Mouse (Mus musculus) neural tube, embryonic 13.5 days (tissue): Measurements from ENCODE around the gene Elp5. TPM values are rescaled to one million over a fixed set of nuclear protein-coding genes. Genes with fewer than 3 reads are reported as not detected.
"Not testable (repeated sequence)": the region's sequence is repeated elsewhere in the genome, so short reads cannot be mapped to it uniquely, and the experiment has no call there.

ENCODE experiments used
- ATAC-seq: fragments of 200-750 bp; cut with Nextera tagmentation; 2 replicates; pipeline ENCODE4 v1.8.0; 2017; ENCODE audit warnings: low read depth, mild to moderate bottlenecking, moderate TSS enrichment, moderate library complexity
- H3K27ac ChIP-seq: fragments of 300-500 bp; sonication (generic); replicated peaks from 2 replicates; pipeline ENCODE4 v1.5.1; 2015; ENCODE audit warnings: moderate library complexity, mild to moderate bottlenecking, inconsistent platforms
- H3K27me3 ChIP-seq: fragments of 300-500 bp; sonication (generic); 2 replicates; pipeline ENCODE4 v1.6.1; 2015; ENCODE audit warnings: mild to moderate bottlenecking, inconsistent platforms
- H3K36me3 ChIP-seq: fragments of 300-500 bp; sonication (generic); 2 replicates; pipeline ENCODE4 v1.6.1; 2015; ENCODE audit warnings: mild to moderate bottlenecking, inconsistent platforms
- H3K4me1 ChIP-seq: fragments of 300-500 bp; sonication (generic); replicated peaks from 2 replicates; pipeline ENCODE4 v1.6.1; 2015; ENCODE audit warnings: inconsistent platforms
- H3K4me2 ChIP-seq: fragments of 300-500 bp; sonication (generic); 2 replicates; pipeline ENCODE4 v1.6.1; 2015; ENCODE audit warnings: inconsistent platforms, mild to moderate bottlenecking, moderate library complexity
- H3K4me3 ChIP-seq: fragments of 300-500 bp; sonication (generic); 2 replicates; pipeline ENCODE4 v1.5.1; 2015; ENCODE audit warnings: mild to moderate bottlenecking, inconsistent platforms
- H3K9ac ChIP-seq: fragments of 300-500 bp; sonication (generic); 2 replicates; pipeline ENCODE4 v1.6.1; 2015; ENCODE audit warnings: moderate library complexity, mild to moderate bottlenecking, inconsistent platforms
- H3K9me3 ChIP-seq: fragments of 300-500 bp; sonication (generic); 2 replicates; pipeline ENCODE4 v1.6.1; 2016; ENCODE audit warnings: inconsistent platforms
- WGBS: fragments of 180-500 bp; shearing (Covaris S2); methylation state at CpG from one replicate; pipeline ENCODE4 v1.1.7; 2015; 5-methylcytosine and 5-hydroxymethylcytosine counted together
- polyA plus RNA-seq: library from polyadenylated mRNA; unstranded; fragments of >200 nt; fragmentation: Nextera tagmentation; extraction: Ambion mirVana; gene quantifications from 2 replicates; pipeline ENCODE4 v1.2.1, GENCODE M21; 2015

The Elp5 gene
- polyA plus RNA-seq, 1 experiment from 2014 or later, result 162 TPM

GRCm38 (mm10) chr11:70021264-70022132 lies 39.2 kb upstream of the Elp5 start:
- 1% methylated on average over 40 of the region's 40 CpGs for WGBS

GRCm38 (mm10) chr11:70020731-70021263 lies 38.5 kb upstream of the Elp5 start:
- peak overlapping the region; percentile 98 for H3K9ac ChIP-seq
- no peaks in the 10 kb centered on the region for H3K36me3 ChIP-seq
- 2% methylated on average over 8 of the region's 8 CpGs for WGBS
- peak; percentile 76 for ATAC-seq
- peaks cover 80% of the 10 kb centered on the region for H3K4me1 ChIP-seq
- H3K4me2 ChIP-seq, result peak overlapping the region; percentile 79
- H3K9me3 ChIP-seq, result no peaks in the 10 kb centered on the region
- peak overlapping the region; percentile 96 for H3K27ac ChIP-seq
- H3K4me3 ChIP-seq, result peak overlapping the region; percentile 79
- no peaks in the 10 kb centered on the region for H3K27me3 ChIP-seq

More at GRCm38 (mm10) chr11:70021264-70022132, 39.2 kb upstream of the Elp5 start:
- Histone ChIP-seq H3K4me1 (peaks cover 87% of the 10 kb centered on the region), H3K36me3 (no peaks in the 10 kb centered on the region), H3K9ac (peak overlapping the region; percentile 98), H3K27ac (peak overlapping the region; percentile 96), H3K9me3 (no peaks in the 10 kb centered on the region), H3K4me3 (peak overlapping the region; percentile 79), H3K4me2 (peak overlapping the region; percentile 79), H3K27me3 (no peaks in the 10 kb centered on the region)
- ATAC-seq, result peak; percentile 78

GRCm38 (mm10) chr11:70020022-70020631 lies 37.8 kb upstream of the Elp5 start:
- H3K4me3 ChIP-seq, result peak overlapping the region; percentile 79
- H3K36me3 ChIP-seq, result no peaks in the 10 kb centered on the region
- no peaks in the 10 kb centered on the region for H3K27me3 ChIP-seq
- H3K4me2 ChIP-seq, result peak overlapping the region; percentile 79
- H3K4me1 ChIP-seq, result peaks cover 73% of the 10 kb centered on the region
- H3K9me3 ChIP-seq, result no peaks in the 10 kb centered on the region
- H3K27ac ChIP-seq, result peak overlapping the region; percentile 96
- WGBS, result 18% methylated on average over 8 of the region's 8 CpGs
- H3K9ac ChIP-seq, result peak overlapping the region; percentile 98
- ATAC-seq, result no peak

GRCm38 (mm10) chr11:70019495-70020021 lies 37.2 kb upstream of the Elp5 start:
- H3K4me3 ChIP-seq, result peak overlapping the region; percentile 79
- WGBS, result 31% methylated on average over 2 of the region's 2 CpGs
- H3K4me1 ChIP-seq, result peaks cover 73% of the 10 kb centered on the region

GRCm38 (mm10) chr11:70018131-70018990 lies 36.0 kb upstream of the Elp5 start:
- Histone ChIP-seq H3K9ac (peak overlapping the region; percentile 98), H3K4me1 (peaks cover 70% of the 10 kb centered on the region), H3K9me3 (no peaks in the 10 kb centered on the region), H3K27me3 (no peaks in the 10 kb centered on the region), H3K27ac (peak overlapping the region; percentile 96), H3K36me3 (peaks cover 9% of the 10 kb centered on the region), H3K4me2 (peak overlapping the region; percentile 79), H3K4me3 (peak overlapping the region; percentile 79)
- 2% methylated on average over 25 of the region's 25 CpGs for WGBS
- no peak for ATAC-seq

More at GRCm38 (mm10) chr11:70019495-70020021, 37.2 kb upstream of the Elp5 start:
- no peaks in the 10 kb centered on the region for H3K27me3 ChIP-seq
- peak overlapping the region; percentile 98 for H3K9ac ChIP-seq
- H3K4me2 ChIP-seq, result peak overlapping the region; percentile 79
- ATAC-seq, result no peak
- H3K36me3 ChIP-seq, result no peaks in the 10 kb centered on the region
- peak overlapping the region; percentile 96 for H3K27ac ChIP-seq
- H3K9me3 ChIP-seq, result no peaks in the 10 kb centered on the region

GRCm38 (mm10) chr11:70017199-70017767 lies 35.0 kb upstream of the Elp5 start:
- Histone ChIP-seq H3K27me3 (no peaks in the 10 kb centered on the region), H3K36me3 (peaks cover 20% of the 10 kb centered on the region), H3K4me3 (peak overlapping the region; percentile 79), H3K4me1 (peaks cover 59% of the 10 kb centered on the region), H3K9ac (peak overlapping the region; percentile 98), H3K27ac (peak overlapping the region; percentile 96), H3K4me2 (peak overlapping the region; percentile 79), H3K9me3 (no peaks in the 10 kb centered on the region)
- ATAC-seq, result no peak
- 58% methylated on average over 7 of the region's 7 CpGs for WGBS

GRCm38 (mm10) chr11:70016669-70017068 lies 34.4 kb upstream of the Elp5 start, which contains the start of gene Dlg4:
Gene Dlg4, plus strand, starts transcription at chr11:70016942.
- Histone ChIP-seq H3K27ac (peak within 1 kb of the TSS; percentile 96), H3K4me3 (peak within 1 kb of the TSS; percentile 79), H3K27me3 (no peaks in the 10 kb centered on the region), H3K9me3 (no peaks in the 10 kb centered on the region), H3K4me1 (peaks cover 53% of the 10 kb centered on the region), H3K4me2 (peak within 1 kb of the TSS; percentile 79), H3K9ac (peak within 1 kb of the TSS; percentile 98), H3K36me3 (peaks cover 26% of the 10 kb centered on the region)
- no peak for ATAC-seq
- 91% methylated on average over 3 of the region's 3 CpGs for WGBS

GRCm38 (mm10) chr11:70016177-70016576 lies 33.9 kb upstream of the Elp5 start:
- not testable (repeated sequence) for H3K27me3 ChIP-seq, H3K9me3 ChIP-seq, ATAC-seq, H3K9ac ChIP-seq, H3K27ac ChIP-seq, H3K4me2 ChIP-seq
- peaks cover 52% of the 10 kb centered on the region for H3K4me1 ChIP-seq
- H3K36me3 ChIP-seq, result peaks cover 31% of the 10 kb centered on the region
- H3K4me3 ChIP-seq, result 0 out of 2 replicates have a peak overlapping the region, but pooled peaks have one; percentile 65
- 93% methylated on average over 2 of the region's 2 CpGs for WGBS

- H3K36me3 ChIP-seq, result peaks cover 36% of the 10 kb centered on the region
- 71% methylated on average over 6 of the region's 6 CpGs for WGBS
- H3K4me3 ChIP-seq, result peak overlapping the region; percentile 65; the same call in 1 of the 2 replicates
- H3K27ac ChIP-seq, result no peak overlapping the region
- H3K27me3 ChIP-seq, result no peaks in the 10 kb centered on the region
- H3K9me3 ChIP-seq, result no peaks in the 10 kb centered on the region
- ATAC-seq, result no peak
- peak overlapping the region; percentile 84; the same call in 1 of the 2 replicates for H3K9ac ChIP-seq
- H3K4me1 ChIP-seq, result peaks cover 47% of the 10 kb centered on the region
- H3K4me2 ChIP-seq, result peak overlapping the region; percentile 72
Observed at GRCm38 (mm10) chr11:70015677-70016076, 33.4 kb upstream of the Elp5 start.

- Histone ChIP-seq H3K9ac (peak within 1 kb of the TSS; percentile 84), H3K4me2 (peak within 1 kb of the TSS; percentile 72), H3K4me3 (peak within 1 kb of the TSS; percentile 65), H3K4me1 (peaks cover 41% of the 10 kb centered on the region), H3K9me3 (no peaks in the 10 kb centered on the region), H3K36me3 (peaks cover 43% of the 10 kb centered on the region), H3K27me3 (no peaks in the 10 kb centered on the region), H3K27ac (peak within 1 kb of the TSS; percentile 78)
- ATAC-seq, result peak; percentile 70
- under 1% methylated on average over 35 of the region's 35 CpGs for WGBS
Observed at GRCm38 (mm10) chr11:70014880-70015558, 32.7 kb upstream of the Elp5 start, which contains the start of gene Acadvl. Gene Acadvl, minus strand, starts transcription at chr11:70015411.
